Mouse (Mus musculus) heart, postnatal 10 days (tissue): Measurements from ENCODE around the gene Cox17. TPM values are rescaled to one million over a fixed set of nuclear protein-coding genes. Genes with fewer than 3 reads are reported as not detected.

ENCODE experiments used
- DNase-seq, 2 experiments: peaks; one replicate each; pipeline ENCODE4 v3.0.0; 2021
- intact Hi-C: fragments of 180-260 bp; cut with DNase I; formaldehyde crosslinking; loops from one replicate; pipeline ENCODE4 v1.15.1; 2025
- total RNA-seq, 2 experiments: library from RNA; stranded (reverse); gene quantifications; 2 replicates each; pipeline ENCODE4 v1.2.3; 2021

Cox17 gene
- total RNA-seq, 2 experiments from 2014 or later: 250 to 263 TPM

- no peak for DNase-seq
- intact Hi-C loops: no loop called here
Observed at GRCm38 (mm10) chr16:38389284-38389893, 42.6 kb downstream of the Cox17 start.

- intact Hi-C loops: no loop called here
- no peak for DNase-seq
Observed at GRCm38 (mm10) chr16:38390322-38390721, 43.5 kb downstream of the Cox17 start.

- intact Hi-C loops: no loop called here
- peak; percentile 86 to 88 for DNase-seq
Observed at GRCm38 (mm10) chr16:38392126-38392894, 45.5 kb downstream of the Cox17 start.

GRCm38 (mm10) chr16:38394191-38394618 lies 47.4 kb downstream of the Cox17 start:
- DNase-seq: peak in 1 of 2 experiments; percentile 43
- intact Hi-C loops: no loop called here

GRCm38 (mm10) chr16:38395060-38395730 lies 48.4 kb downstream of the Cox17 start:
- no peak for DNase-seq
- intact Hi-C loops: loop anchor here (5.0 kb wide), 1 partner anchor 57 kb away; the partner anchor contains the start of gene Adprh

- peak; percentile 77 for DNase-seq
- intact Hi-C loops: loop anchor here (5.0 kb wide), 1 partner anchor 56 kb away; the partner anchor contains the start of gene Adprh
Observed at GRCm38 (mm10) chr16:38396155-38396554, 49.4 kb downstream of the Cox17 start.

- intact Hi-C loops: loop anchor here (5.0 kb wide), 1 partner anchor 54 kb away; the partner anchor contains the start of gene Adprh
- DNase-seq: no peak
Observed at GRCm38 (mm10) chr16:38398266-38398665, 51.5 kb downstream of the Cox17 start.

- intact Hi-C loops: loop anchor here (5.0 kb wide), 1 partner anchor 53 kb away; the partner anchor contains the start of gene Adprh
- no peak for DNase-seq
Observed at GRCm38 (mm10) chr16:38399076-38399475, 52.3 kb downstream of the Cox17 start.

GRCm38 (mm10) chr16:38399531-38400231 lies 52.9 kb downstream of the Cox17 start:
- peak; percentile 64 to 66 for DNase-seq
- intact Hi-C loops: loop anchor here (5.0 kb wide), 1 partner anchor 53 kb away; the partner anchor contains the start of gene Adprh

- intact Hi-C loops: no loop called here
- no peak for DNase-seq
Observed at GRCm38 (mm10) chr16:38400311-38400960, 53.6 kb downstream of the Cox17 start.

GRCm38 (mm10) chr16:38401468-38401867 lies 54.7 kb downstream of the Cox17 start:
- intact Hi-C loops: no loop called here
- no peak for DNase-seq

Other genes with a start within 250 kb of the Cox17 start
- not detected for gene Nr1i2, start 52.2 kb upstream of the Cox17 start, total RNA-seq
- not detected for gene Maats1, start 4.8 kb upstream of the Cox17 start, total RNA-seq
- gene Gm21987, start within 50 bp of the Cox17 start, total RNA-seq: not detected
- gene Popdc2, start 15.2 kb downstream of the Cox17 start, total RNA-seq: 100 to 1,000 TPM; 675 to 721 TPM
- gene Pla1a, start 86.2 kb downstream of the Cox17 start, total RNA-seq: 10 to 100 TPM in 1 of 2 experiments, 1 to 10 TPM in 1; 9.8 to 12.1 TPM
- gene Adprh, start 105.7 kb downstream of the Cox17 start, total RNA-seq: 10 to 100 TPM; 32.2 to 33.6 TPM
- under 1 TPM; 0.53 to 0.84 TPM for gene Cd80, start 108.6 kb downstream of the Cox17 start, total RNA-seq
- 10 to 100 TPM; 54.1 to 59.0 TPM for gene Timmdc1, start 175.7 kb downstream of the Cox17 start, total RNA-seq
- 10 to 100 TPM; 14.0 to 15.5 TPM for gene Poglut1, start 203.3 kb downstream of the Cox17 start, total RNA-seq
- 10 to 100 TPM; 24.2 to 30.8 TPM for gene Tmem39a, start 211.7 kb downstream of the Cox17 start, total RNA-seq